Mouse (Mus musculus) G1E (cell line): ENCODE measurements around the gene Pax7. TPM values are rescaled to one million over a fixed set of nuclear protein-coding genes. Genes with fewer than 3 reads are reported as not detected.

Experiments
- ATAC-seq: 2 replicates; pipeline ENCODE4 v1.8.0; 2016; ENCODE audit warnings: mild to moderate bottlenecking; ENCODE audit not compliant: insufficient number of reproducible peaks, poor library complexity, low FRiP score, severe bottlenecking; ENCODE audit errors: extremely low read depth
- DNase-seq: peaks from one replicate; pipeline ENCODE4 v3.0.0; 2012; ENCODE audit warnings: low spot score
- H3K27me3 ChIP-seq: 2 replicates; pipeline ENCODE4 v1.6.1; 2012; ENCODE audit warnings: mild to moderate bottlenecking, low read length, inconsistent platforms; ENCODE audit not compliant: insufficient read depth
- H3K36me3 ChIP-seq: replicated peaks from 2 replicates; pipeline ENCODE3; 2012; ENCODE audit warnings: mild to moderate bottlenecking, inconsistent platforms
- H3K4me1 ChIP-seq: 2 replicates; pipeline ENCODE4 v1.6.1; 2012; ENCODE audit warnings: low read depth, low read length, inconsistent platforms, mixed read lengths; ENCODE audit not compliant: insufficient read depth
- H3K4me3 ChIP-seq: 2 replicates; pipeline ENCODE4 v1.5.1; 2012; ENCODE audit warnings: low read depth, mild to moderate bottlenecking, inconsistent platforms, low read length, moderate library complexity, mixed read lengths
- H3K9me3 ChIP-seq: replicated peaks from 2 replicates; pipeline ENCODE4 v1.6.1; 2012; ENCODE audit warnings: inconsistent platforms
- CTCF ChIP-seq: IDR thresholded peaks from 2 replicates; pipeline ENCODE4 v1.5.1; 2012; ENCODE audit warnings: low read depth, low read length, inconsistent platforms, mixed read lengths
- GATA1 ChIP-seq: IDR thresholded peaks from 2 replicates; pipeline ENCODE4 v1.6.1; 2012; ENCODE audit warnings: borderline replicate concordance, low read length, inconsistent platforms, mixed read lengths
- GATA2 ChIP-seq: IDR thresholded peaks from 2 replicates; pipeline ENCODE4 v1.6.1; 2012; ENCODE audit warnings: low read depth, low read length, inconsistent platforms, borderline replicate concordance
- POLR2AphosphoS5 ChIP-seq: IDR thresholded peaks from 2 replicates; pipeline ENCODE4 v1.6.1; 2012; ENCODE audit warnings: low read depth, low read length, inconsistent platforms; ENCODE audit not compliant: insufficient replicate concordance
- TAL1 ChIP-seq: conservative IDR thresholded peaks from 2 replicates; pipeline ENCODE4 v1.6.1; 2012; ENCODE audit warnings: low read depth, low read length, inconsistent platforms, mixed read lengths
- polyA plus RNA-seq: library from polyadenylated mRNA; stranded (reverse); fragments of >175 nt; gene quantifications from 2 replicates; pipeline ENCODE4 v1.2.3, GENCODE M21; 2012
- total RNA-seq, 2 experiments: library from RNA; stranded (forward) in 1 of 2; stranded (reverse) in 1 of 2; fragments of 200-1000 nt in 1 of 2; fragments of >200 nt in 1 of 2; fragmentation: Nextera tagmentation in 1 of 2; gene quantifications; 2 replicates each; pipeline ENCODE4 v1.2.3; 2014 to 2017

Pax7 gene
- total and polyA plus RNA-seq, 3 experiments: 0.11 TPM; not detected in 2

GRCm38 (mm10) chr4:139807820-139808219, 25.5 kb downstream of the Pax7 start:
- no peak for DNase-seq
- TF ChIP-seq POLR2AphosphoS5 (no peak), GATA1 (no peak), TAL1 (no peak), CTCF (no peak), GATA2 (no peak)
- H3K4me3 ChIP-seq: no peak overlapping the region
- no peak for ATAC-seq
- no peaks in the 10 kb centered on the region for H3K4me1 ChIP-seq
- H3K36me3 ChIP-seq: no peaks in the 10 kb centered on the region
- peaks cover 85% of the 10 kb centered on the region for H3K9me3 ChIP-seq
- H3K27me3 ChIP-seq: no peaks in the 10 kb centered on the region

- Histone ChIP-seq H3K27me3 (no peaks in the 10 kb centered on the region), H3K9me3 (peaks cover 87% of the 10 kb centered on the region), H3K4me1 (no peaks in the 10 kb centered on the region), H3K36me3 (no peaks in the 10 kb centered on the region), H3K4me3 (no peak overlapping the region)
- DNase-seq (no peak), ATAC-seq (no peak)
- TF ChIP-seq TAL1: no peak
- TF ChIP-seq GATA2: no peak
- no peak for TF ChIP-seq CTCF
- TF ChIP-seq GATA1: no peak
- TF ChIP-seq POLR2AphosphoS5: no peak
Observed at GRCm38 (mm10) chr4:139807191-139807808, 26.0 kb downstream of the Pax7 start.

- TF ChIP-seq TAL1 (no peak), CTCF (no peak), GATA1 (no peak), GATA2 (no peak), POLR2AphosphoS5 (no peak)
- no peak for ATAC-seq
- no peak for DNase-seq
- H3K4me1 ChIP-seq: no peaks in the 10 kb centered on the region
- H3K36me3 ChIP-seq: no peaks in the 10 kb centered on the region
- no peak overlapping the region for H3K4me3 ChIP-seq
- H3K9me3 ChIP-seq: peaks cover 89% of the 10 kb centered on the region
- no peaks in the 10 kb centered on the region for H3K27me3 ChIP-seq
Observed at GRCm38 (mm10) chr4:139804896-139805295, 28.4 kb downstream of the Pax7 start.

GRCm38 (mm10) chr4:139803981-139804380, 29.3 kb downstream of the Pax7 start:
- TF ChIP-seq GATA1 (no peak), CTCF (no peak), POLR2AphosphoS5 (no peak), GATA2 (no peak), TAL1 (no peak)
- ATAC-seq: no peak
- H3K4me3 ChIP-seq: no peak overlapping the region
- no peaks in the 10 kb centered on the region for H3K27me3 ChIP-seq
- no peak for DNase-seq
- H3K9me3 ChIP-seq: peaks cover 90% of the 10 kb centered on the region
- H3K36me3 ChIP-seq: no peaks in the 10 kb centered on the region
- H3K4me1 ChIP-seq: no peaks in the 10 kb centered on the region

GRCm38 (mm10) chr4:139799436-139800100, 33.8 kb downstream of the Pax7 start:
- H3K4me1 ChIP-seq: no peaks in the 10 kb centered on the region
- H3K4me3 ChIP-seq: no peak overlapping the region
- DNase-seq (no peak), ATAC-seq (no peak)
- H3K36me3 ChIP-seq: no peaks in the 10 kb centered on the region
- TF ChIP-seq CTCF (no peak), POLR2AphosphoS5 (no peak), TAL1 (no peak), GATA2 (no peak), GATA1 (no peak)
- H3K27me3 ChIP-seq: no peaks in the 10 kb centered on the region
- peaks cover 97% of the 10 kb centered on the region for H3K9me3 ChIP-seq

- TF ChIP-seq GATA1: no peak
- no peak for TF ChIP-seq POLR2AphosphoS5
- TF ChIP-seq CTCF: no peak
- TF ChIP-seq TAL1: no peak
- no peak for TF ChIP-seq GATA2
- ATAC-seq (no peak), DNase-seq (no peak)
- no peaks in the 10 kb centered on the region for H3K4me1 ChIP-seq
- no peak overlapping the region for H3K4me3 ChIP-seq
- no peaks in the 10 kb centered on the region for H3K36me3 ChIP-seq
- H3K9me3 ChIP-seq: peaks cover 93% of the 10 kb centered on the region
- no peaks in the 10 kb centered on the region for H3K27me3 ChIP-seq
Observed at GRCm38 (mm10) chr4:139797344-139797743, 36.0 kb downstream of the Pax7 start.
